Mouse (Mus musculus): ENCODE results near the gene Rnf38.
A peak's percentile ranks its signal among the peaks of the same experiment; 100 is the strongest.

DNA sequence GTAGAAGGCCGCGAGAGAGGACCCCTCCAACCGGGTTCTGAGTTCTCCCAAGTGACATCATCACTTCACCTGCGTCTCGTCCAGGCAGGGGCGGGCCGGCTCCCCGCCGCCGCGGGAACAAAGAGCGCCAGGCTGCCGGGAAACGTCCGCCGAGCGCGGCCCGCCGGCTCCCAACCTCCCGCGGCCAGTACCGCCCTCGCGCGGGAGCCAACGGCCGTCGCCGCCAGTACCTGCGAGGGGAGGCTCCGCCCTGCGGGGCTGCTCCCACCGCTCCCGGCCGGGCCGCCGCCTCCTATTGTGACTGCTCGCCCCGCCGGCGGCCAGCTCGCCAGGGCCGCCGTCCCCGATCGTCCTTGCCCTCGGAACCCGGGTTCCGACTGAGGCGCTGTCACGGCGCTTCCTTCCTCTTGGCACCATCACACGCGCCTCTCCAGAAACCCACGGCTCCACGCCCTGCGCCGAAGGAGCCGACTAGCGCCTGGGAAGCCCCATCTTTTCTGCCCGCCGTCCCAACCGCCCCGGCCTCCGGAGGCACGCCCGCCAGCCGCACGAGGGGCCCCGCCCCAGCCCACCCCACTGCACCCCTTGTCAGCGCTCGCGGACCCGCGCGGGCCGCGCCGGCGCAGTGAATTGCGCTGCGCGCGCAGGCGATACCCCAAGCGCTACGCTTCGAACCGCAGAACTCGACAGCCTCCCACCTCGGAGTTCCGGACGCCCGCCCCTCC is 66.0 kb downstream of the Rnf38 start:
- TF ChIP-seq CTCF (IDR thresholded peaks at IDR 0.05; ENCODE audit: insufficient read depth, low read length) (no peak), POLR2A (IDR thresholded peaks at IDR 0.05; ENCODE audit: borderline replicate concordance, extremely low read depth, low read depth, low read length) (peak; percentile 40; the same call in 1 of the 2 replicates)
